Mouse (Mus musculus) spleen, adult 2 months (tissue): ENCODE results near the gene Fam189a1. TPM values are rescaled to one million over a fixed set of nuclear protein-coding genes. Genes with fewer than 3 reads are reported as not detected.

Experiments used
- DNase-seq, 2 experiments: peaks; one replicate each; pipeline versions ENCODE4 v3.0.0 to v3.0.0-alpha.2; 2012 to 2021; ENCODE audit warnings: low spot score in 2 of 2, low read depth in 1 of 2
- H3K27ac ChIP-seq: fragments of 200-500 bp; 2 replicates; pipeline ENCODE4 v1.5.1; 2012; ENCODE audit warnings: low read length, inconsistent platforms; ENCODE audit not compliant: insufficient read depth
- H3K27me3 ChIP-seq: fragments of 200-500 bp; 2 replicates; pipeline ENCODE4 v1.6.1; 2012; ENCODE audit warnings: mild to moderate bottlenecking, moderate library complexity, low read length, inconsistent platforms; ENCODE audit not compliant: control insufficient read depth, insufficient read depth
- H3K36me3 ChIP-seq: fragments of 200-500 bp; 2 replicates; pipeline ENCODE4 v1.6.1; 2012; ENCODE audit warnings: mild to moderate bottlenecking, low read length, inconsistent platforms; ENCODE audit not compliant: control insufficient read depth, insufficient read depth
- H3K4me1 ChIP-seq: fragments of 200-500 bp; 2 replicates; pipeline ENCODE4 v1.6.1; 2011; ENCODE audit warnings: inconsistent platforms; ENCODE audit not compliant: control insufficient read depth, insufficient read depth, insufficient read length
- H3K4me3 ChIP-seq: fragments of 200-500 bp; 2 replicates; pipeline ENCODE4 v1.5.1; 2011; ENCODE audit warnings: mild to moderate bottlenecking, inconsistent platforms; ENCODE audit not compliant: insufficient read depth, insufficient read length; ENCODE audit errors: extremely low read depth
- CTCF ChIP-seq: fragments of 200-500 bp; IDR thresholded peaks from 2 replicates; pipeline ENCODE4 v1.5.1; 2011; ENCODE audit warnings: mild to moderate bottlenecking, inconsistent platforms; ENCODE audit not compliant: insufficient read depth, insufficient read length, insufficient replicate concordance; ENCODE audit errors: extremely low read depth
- POLR2A ChIP-seq: fragments of 200-500 bp; IDR thresholded peaks from 2 replicates; pipeline ENCODE4 v1.6.1; 2011; ENCODE audit warnings: low read depth, low read length, inconsistent platforms
- WGBS: fragments of 180-500 bp; shearing (Covaris S2); methylation state at CpG from one replicate; pipeline ENCODE4 v1.1.7; 2018; 5-methylcytosine and 5-hydroxymethylcytosine counted together
- polyA plus RNA-seq: library from polyadenylated mRNA; depleted of rRNA; stranded (reverse); fragments of >200 nt; gene quantifications from 2 replicates; pipeline ENCODE4 v1.2.3, GENCODE M21; 2012

Gene Fam189a1
- polyA plus RNA-seq, 1 experiment, result 0.04 TPM

DNA sequence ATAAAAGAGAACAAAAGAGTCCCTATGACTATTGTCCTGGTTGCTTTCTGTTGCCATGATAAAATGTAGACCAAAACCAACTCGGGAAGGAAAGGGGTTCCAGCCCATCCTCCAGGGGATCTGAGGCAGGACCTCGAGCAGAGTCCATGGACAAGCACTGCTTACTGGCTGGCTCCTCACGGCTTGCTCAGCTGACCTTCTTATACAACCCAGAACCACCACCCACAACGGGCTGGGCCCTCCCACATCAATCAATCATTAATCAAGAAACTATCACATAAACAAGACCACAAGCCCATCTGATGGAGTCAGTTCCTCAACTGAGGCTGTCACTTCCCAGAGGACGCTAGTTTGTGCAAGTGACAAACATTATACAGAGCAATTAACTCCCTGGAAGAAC, 16.3 kb downstream of the Fam189a1 start:
- 55% methylated on average over 5 of the region's 5 CpGs for WGBS
- no peaks in the 10 kb centered on the region for H3K4me1 ChIP-seq

GRCm38 (mm10) chr7:65123766-65124165, 32.6 kb downstream of the Fam189a1 start:
- H3K36me3 ChIP-seq, result no peaks in the 10 kb centered on the region
- no peak for TF ChIP-seq CTCF
- TF ChIP-seq POLR2A, result no peak
- H3K4me1 ChIP-seq, result no peaks in the 10 kb centered on the region; the same call in 1 of the 2 replicates
- H3K4me3 ChIP-seq, result no peak overlapping the region
- no peak overlapping the region for H3K27ac ChIP-seq
- WGBS, result 88% methylated on average over 3 of the region's 3 CpGs
- no peak for DNase-seq
- no peaks in the 10 kb centered on the region for H3K27me3 ChIP-seq

More for the DNA sequence above, 16.3 kb downstream of the Fam189a1 start:
- Histone ChIP-seq H3K27me3 (no peaks in the 10 kb centered on the region), H3K27ac (no peak overlapping the region), H3K4me3 (no peak overlapping the region), H3K36me3 (no peaks in the 10 kb centered on the region)
- no peak for TF ChIP-seq POLR2A
- no peak for TF ChIP-seq CTCF
- no peak for DNase-seq

- no peaks in the 10 kb centered on the region for H3K36me3 ChIP-seq
- no peak overlapping the region for H3K4me3 ChIP-seq
- H3K4me1 ChIP-seq, result no peaks in the 10 kb centered on the region
- TF ChIP-seq CTCF (no peak), POLR2A (no peak)
- no peak for DNase-seq
- H3K27ac ChIP-seq, result no peak overlapping the region
- H3K27me3 ChIP-seq, result no peaks in the 10 kb centered on the region
- WGBS, result 87% methylated on average over 7 of the region's 7 CpGs
Measured at GRCm38 (mm10) chr7:65116903-65117302, 39.5 kb downstream of the Fam189a1 start.

DNA sequence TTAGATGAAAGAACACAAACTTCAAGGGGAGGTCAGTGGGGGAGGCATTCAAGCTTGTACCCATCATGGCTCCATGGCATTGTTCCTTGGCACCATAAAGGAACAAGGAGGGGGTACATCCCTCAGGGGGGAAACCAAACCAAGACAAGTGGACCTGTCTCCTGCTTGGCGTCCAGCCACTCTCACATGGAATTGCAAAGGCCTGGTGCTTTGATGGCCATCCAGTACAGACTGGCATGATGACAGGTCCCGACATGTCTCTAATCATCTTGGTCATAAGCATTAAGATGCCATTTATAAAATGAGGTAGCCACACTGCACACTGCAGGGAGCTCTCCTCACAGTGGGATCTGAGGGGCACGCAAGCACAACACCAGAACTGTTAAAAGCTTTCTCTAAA, 41.0 kb downstream of the Fam189a1 start:
- H3K36me3 ChIP-seq, result no peaks in the 10 kb centered on the region
- WGBS, result 82% methylated on average over 3 of the region's 3 CpGs
- H3K27ac ChIP-seq, result no peak overlapping the region
- no peaks in the 10 kb centered on the region for H3K4me1 ChIP-seq
- no peak overlapping the region for H3K4me3 ChIP-seq
- TF ChIP-seq POLR2A (no peak), CTCF (no peak)
- DNase-seq, result no peak
- H3K27me3 ChIP-seq, result no peaks in the 10 kb centered on the region

- WGBS, result 87% methylated on average over 9 of the region's 9 CpGs
- Histone ChIP-seq H3K27me3 (no peaks in the 10 kb centered on the region), H3K4me1 (no peaks in the 10 kb centered on the region), H3K36me3 (no peaks in the 10 kb centered on the region), H3K27ac (no peak overlapping the region), H3K4me3 (no peak overlapping the region)
- no peak for DNase-seq
- no peak for TF ChIP-seq POLR2A
- no peak for TF ChIP-seq CTCF
Measured at GRCm38 (mm10) chr7:65111664-65112063, 44.7 kb downstream of the Fam189a1 start.

- TF ChIP-seq POLR2A (no peak), CTCF (no peak)
- no peak for DNase-seq
- no peaks in the 10 kb centered on the region for H3K27me3 ChIP-seq
- H3K4me3 ChIP-seq, result no peak overlapping the region
- H3K27ac ChIP-seq, result no peak overlapping the region
- 84% methylated on average over 3 of the region's 3 CpGs for WGBS
- H3K4me1 ChIP-seq, result no peaks in the 10 kb centered on the region
- H3K36me3 ChIP-seq, result no peaks in the 10 kb centered on the region
Measured at GRCm38 (mm10) chr7:65105566-65105965, 50.8 kb downstream of the Fam189a1 start.

- TF ChIP-seq POLR2A, result no peak
- TF ChIP-seq CTCF, result no peak
- Histone ChIP-seq H3K4me3 (no peak overlapping the region), H3K27ac (no peak overlapping the region), H3K27me3 (no peaks in the 10 kb centered on the region), H3K4me1 (no peaks in the 10 kb centered on the region), H3K36me3 (no peaks in the 10 kb centered on the region)
- 91% methylated on average over 4 of the region's 4 CpGs for whole genome bisulfite sequencing
- DNase-seq, result no peak
Measured at GRCm38 (mm10) chr7:65105097-65105467, 51.3 kb downstream of the Fam189a1 start.
